Comparison of ENCODE assay signal across 13 mouse cellular contexts in genomic region chr1:136945426-136945825, GRCm38 (mm10). TPM values are rescaled to one million over a fixed set of nuclear protein-coding genes. Genes with fewer than 3 reads are reported as not detected.
DNase-seq lines count a peak whose midpoint lies in the region; ATAC-seq and TF ChIP-seq lines count a peak whose summit lies in the region.
"Had no signal": no experiment of that assay in that cellular context is flagged by ENCODE, and none has a peak within 500 bp of the region (broad histone marks: within the 10 kb centered on the region; RNA-seq: fewer than 3 reads in every experiment).

No protein-coding gene starts in this region.

- no peak overlapping the region for H3K4me2 ChIP-seq in hindbrain, embryonic 11.5 days (replicated peaks; ENCODE audit: low read depth, low read length)
- peak overlapping the region; percentile 68 for H3K4me2 ChIP-seq in liver, embryonic 11.5 days

- H3K9ac ChIP-seq in hindbrain, embryonic 11.5 days (ENCODE audit: low read depth, low read length), result no peak overlapping the region
- no peak overlapping the region for H3K9ac ChIP-seq in liver, embryonic 11.5 days (ENCODE audit: low read depth, low read length)
- H3K9ac ChIP-seq: limb, embryonic 13.5 days had no signal

- no peak for TF ChIP-seq CTCF in E14TG2a.4 (conservative IDR thresholded peaks at IDR 0.05; ENCODE audit: low read length)
- TF ChIP-seq CTCF in left cerebral cortex, adult 2 months (IDR thresholded peaks at IDR 0.05), result no peak

- no peak overlapping the region for H3K27ac ChIP-seq in hindbrain, embryonic 11.5 days (ENCODE audit: low read depth, low read length)
- no peak overlapping the region for H3K27ac ChIP-seq in hindbrain, embryonic 10.5 days
- H3K27ac ChIP-seq in brown adipose tissue, adult 24 weeks (replicated peaks; ENCODE audit: low read depth, low read length), result no peak overlapping the region
- H3K27ac ChIP-seq in liver, embryonic 11.5 days (ENCODE audit: low read depth, low read length), result no peak overlapping the region; the same call in 1 of the 2 replicates
- H3K27ac ChIP-seq in left cerebral cortex, adult 2 months, result no peak overlapping the region
- H3K27ac ChIP-seq: limb, embryonic 13.5 days had no signal

- peaks cover 7% of the 10 kb centered on the region for H3K4me1 ChIP-seq in hindbrain, embryonic 11.5 days (replicated peaks; ENCODE audit: control insufficient read depth, insufficient read depth, low read length)
- peaks cover 48% of the 10 kb centered on the region for H3K4me1 ChIP-seq in hindbrain, embryonic 10.5 days (replicated peaks)
- H3K4me1 ChIP-seq in E14TG2a.4 (replicated peaks; ENCODE audit: low read depth, low read length), result peaks cover 68% of the 10 kb centered on the region
- no peaks in the 10 kb centered on the region for H3K4me1 ChIP-seq in brown adipose tissue, adult 24 weeks (ENCODE audit: control insufficient read depth, insufficient read depth, insufficient read length, low read length)
- no peaks in the 10 kb centered on the region for H3K4me1 ChIP-seq in liver, embryonic 11.5 days (replicated peaks; ENCODE audit: control insufficient read depth, insufficient read depth, low read length)

- no peaks in the 10 kb centered on the region for H3K9me3 ChIP-seq in hindbrain, embryonic 11.5 days (ENCODE audit: control insufficient read depth, low read length)
- no peaks in the 10 kb centered on the region for H3K9me3 ChIP-seq in hindbrain, embryonic 10.5 days
- H3K9me3 ChIP-seq in E14TG2a.4 (ENCODE audit: low read length), result no peaks in the 10 kb centered on the region
- H3K9me3 ChIP-seq in liver, embryonic 11.5 days (ENCODE audit: control insufficient read depth, low read length), result no peaks in the 10 kb centered on the region
- H3K9me3 ChIP-seq: limb, embryonic 13.5 days had no signal

- DNase-seq in hindbrain, embryonic 11.5 days (ENCODE audit: low spot score), result peak; percentile 58
- no peak for DNase-seq in hindbrain, embryonic 10.5 days (ENCODE audit: low spot score)
- no peak for DNase-seq in liver, embryonic 11.5 days (ENCODE audit: low spot score)
- DNase-seq in left cerebral cortex, adult 2 months (ENCODE audit: extremely low spot score in 1 of 2, low spot score in 2 of 2), result no peak
- DNase-seq: adrenal gland, adult 8-10 months; cerebellum, adult 2 months; kidney, postnatal 10 days; thymus, adult 18-20 months had no signal

- peaks cover 56% of the 10 kb centered on the region for H3K27me3 ChIP-seq in hindbrain, embryonic 11.5 days (ENCODE audit: control insufficient read depth, insufficient read depth, low read length)
- H3K27me3 ChIP-seq in hindbrain, embryonic 10.5 days (ENCODE audit: insufficient read depth, poor library complexity, severe bottlenecking), result peaks cover 87% of the 10 kb centered on the region
- peaks cover 10% of the 10 kb centered on the region; the same call in 1 of the 2 replicates for H3K27me3 ChIP-seq in E14TG2a.4 (ENCODE audit: insufficient read depth, low read length)
- H3K27me3 ChIP-seq in liver, embryonic 11.5 days (replicated peaks; ENCODE audit: control insufficient read depth, insufficient read depth, low read length), result peaks cover 60% of the 10 kb centered on the region

- WGBS in hindbrain, embryonic 11.5 days, result 3% methylated on average over 7 of the region's 7 CpGs
- 2% methylated on average over 7 of the region's 7 CpGs for WGBS in hindbrain, embryonic 10.5 days
- 9% methylated on average over 7 of the region's 7 CpGs for WGBS in liver, embryonic 11.5 days

- intact Hi-C loops in left cerebral cortex, adult 2 months (cut with DNase I), result loop anchor here (5.0 to 10.0 kb wide), 2 partner anchors 391 to 1897 kb away; no protein-coding TSS in a partner anchor

- no peaks in the 10 kb centered on the region for H3K36me3 ChIP-seq in hindbrain, embryonic 11.5 days (ENCODE audit: control insufficient read depth, insufficient read depth, low read length)
- no peaks in the 10 kb centered on the region for H3K36me3 ChIP-seq in hindbrain, embryonic 10.5 days
- H3K36me3 ChIP-seq in E14TG2a.4 (ENCODE audit: insufficient read depth, low read length), result peaks cover 80% of the 10 kb centered on the region
- H3K36me3 ChIP-seq in liver, embryonic 11.5 days (ENCODE audit: control insufficient read depth, insufficient read depth, low read length), result no peaks in the 10 kb centered on the region
- H3K36me3 ChIP-seq: limb, embryonic 13.5 days had no signal

- H3K4me3 ChIP-seq in hindbrain, embryonic 11.5 days (ENCODE audit: low read depth, low read length), result no peak overlapping the region
- H3K4me3 ChIP-seq in hindbrain, embryonic 10.5 days, result no peak overlapping the region
- H3K4me3 ChIP-seq in E14TG2a.4 (replicated peaks; ENCODE audit: low read length), result peak overlapping the region; percentile 89; the same call in 1 of the 2 replicates
- H3K4me3 ChIP-seq in brown adipose tissue, adult 24 weeks (ENCODE audit: insufficient read depth, low read depth, low read length), result peak overlapping the region; percentile 15; the same call in 1 of the 2 replicates
- peak overlapping the region; percentile 58 for H3K4me3 ChIP-seq in liver, embryonic 11.5 days (ENCODE audit: low read depth, low read length)
- no peak overlapping the region for H3K4me3 ChIP-seq in left cerebral cortex, adult 2 months
- H3K4me3 ChIP-seq: limb, embryonic 13.5 days had no signal

- no peak for ATAC-seq in hindbrain, embryonic 11.5 days (ENCODE audit: low FRiP score)
- no peak for ATAC-seq in liver, embryonic 11.5 days (replicated peaks; ENCODE audit: low FRiP score)
- no peak for ATAC-seq in activated CD4-positive, CD25-positive, alpha-beta regulatory T cell, adult 4 months

RNA-seq across cellular contexts. Expression of gene Nr5a2, which starts 14.8 kb away (rescaled TPM):
- polyA plus RNA-seq in hindbrain, embryonic 11.5 days (2014; fragmentation: Nextera tagmentation; extraction: Ambion mirVana), result 0.26 and 0.68 TPM in 2 replicates
- 0.29 and 0.33 TPM in 2 replicates for polyA plus RNA-seq in hindbrain, embryonic 10.5 days (2016; fragmentation: Nextera tagmentation; extraction: Ambion mirVana)
- polyA plus RNA-seq in brown adipose tissue, adult 24 weeks (2012; ENCODE audit: insufficient read depth, insufficient read length, missing spikeins), result 0.20 and 1.1 TPM in 2 replicates
- polyA plus RNA-seq in liver, embryonic 11.5 days (2014; fragmentation: Nextera tagmentation; extraction: Ambion mirVana), result 4.9 and 5.3 TPM in 2 replicates
- not detected for total RNA-seq in left cerebral cortex, adult 2 months (2021)
- under 1 TPM in 1 of 2 experiments, not detected in 1; 0.42 TPM for polyA plus RNA-seq in activated CD4-positive, CD25-positive, alpha-beta regulatory T cell, adult 4 months (2017; shearing (Covaris generic))
- total RNA-seq: granulocyte monocyte progenitor cell, adult 5-6 weeks had no signal

Comparison
In these comparisons a context has a peak if more than half of its experiments do, and no peak if none do; other contexts are left out.
1. H3K4me3 ChIP-seq: peak in E14TG2a.4 (single experiment), brown adipose tissue, adult 24 weeks (single experiment) and liver, embryonic 11.5 days (single experiment); none in hindbrain, embryonic 11.5 days (single experiment), hindbrain, embryonic 10.5 days (single experiment) and left cerebral cortex, adult 2 months (single experiment).